Mouse (Mus musculus): ENCODE results near the gene Stk10. TPM values are rescaled to one million over a fixed set of nuclear protein-coding genes. Genes with fewer than 3 reads are reported as not detected.
"Not testable (repeated sequence)": the region's sequence is repeated elsewhere in the genome, so short reads cannot be mapped to it uniquely, and the experiment has no call there.

Gene Stk10
- total RNA-seq, 2 experiments from 2014 or later, result 11.8 to 12.7 TPM

DNA sequence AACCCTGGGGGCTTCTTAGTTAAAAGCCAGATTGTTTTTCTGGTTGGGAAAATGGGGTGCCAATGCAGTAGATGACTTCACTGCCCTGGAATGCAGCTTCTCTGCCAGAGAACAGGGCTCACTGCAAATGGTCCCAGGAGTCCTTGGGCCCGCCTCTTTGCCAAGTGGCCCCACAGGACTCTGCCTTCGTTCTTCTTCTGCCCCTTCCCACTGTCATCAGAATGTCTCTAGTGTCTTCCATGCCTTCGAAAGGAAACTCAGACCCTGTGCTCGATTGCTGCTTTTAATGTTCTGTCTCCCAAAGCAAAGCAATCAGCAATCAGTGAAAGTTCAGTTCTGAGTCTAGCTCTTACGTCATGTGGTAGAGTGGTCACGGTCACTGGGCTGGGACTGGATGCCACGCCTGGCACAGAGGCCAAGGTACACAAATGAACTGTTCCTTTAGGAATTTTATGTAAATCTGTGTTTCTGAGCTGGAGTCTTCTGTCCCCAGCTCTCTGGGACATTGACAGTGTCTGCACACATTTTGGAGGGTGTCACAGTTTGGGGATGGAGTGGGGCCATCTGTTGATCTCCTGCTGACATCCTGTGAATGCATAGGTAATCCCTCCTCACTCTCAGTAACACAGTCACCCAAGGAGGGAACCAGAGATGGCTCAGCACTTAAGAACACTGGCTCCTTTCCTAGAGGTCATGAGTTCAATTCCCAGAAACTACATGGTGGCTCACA is 72.2 kb downstream of the Stk10 start:
- DNase-seq, result peak; percentile 81

DNA sequence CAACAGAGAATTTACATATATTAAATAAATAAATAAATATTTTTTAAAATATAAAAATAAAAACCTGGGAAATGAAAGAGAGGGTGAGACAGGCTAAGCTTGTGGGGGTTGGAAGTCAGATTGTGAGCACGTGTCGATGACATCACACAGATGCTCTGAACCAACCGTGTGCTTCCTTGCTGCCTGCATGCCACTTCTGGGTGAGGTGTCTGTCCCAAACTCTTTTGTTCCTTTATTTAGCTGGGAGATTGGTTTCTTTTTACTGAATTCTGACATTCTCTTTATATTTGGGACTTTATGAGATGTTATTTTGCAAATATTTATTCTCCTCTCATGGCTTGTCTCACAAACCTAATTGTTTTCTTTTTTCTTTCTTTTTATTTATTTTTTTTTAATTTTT is 72.8 kb downstream of the Stk10 start:
- DNase-seq, result no peak

DNA sequence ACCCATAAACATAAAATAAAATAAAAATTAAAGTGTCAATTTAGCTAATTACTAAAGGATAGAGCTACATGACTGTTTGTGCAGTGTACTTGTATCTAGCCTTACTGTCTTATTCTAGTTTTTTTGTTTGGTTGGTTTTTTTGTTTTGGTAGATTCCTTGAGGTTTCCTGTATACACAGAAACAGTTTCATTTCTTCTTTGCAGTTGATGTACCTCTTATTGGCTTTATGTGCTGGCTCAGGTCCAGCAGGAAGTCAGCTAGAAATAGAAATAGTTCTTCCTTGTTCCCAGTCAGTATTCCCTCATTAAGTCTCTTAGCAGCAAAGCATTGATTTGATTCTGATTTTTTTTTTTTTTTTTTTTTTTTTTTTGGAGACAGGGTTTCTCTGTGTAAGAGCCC is 74.2 kb downstream of the Stk10 start:
- DNase-seq, result no peak

DNA sequence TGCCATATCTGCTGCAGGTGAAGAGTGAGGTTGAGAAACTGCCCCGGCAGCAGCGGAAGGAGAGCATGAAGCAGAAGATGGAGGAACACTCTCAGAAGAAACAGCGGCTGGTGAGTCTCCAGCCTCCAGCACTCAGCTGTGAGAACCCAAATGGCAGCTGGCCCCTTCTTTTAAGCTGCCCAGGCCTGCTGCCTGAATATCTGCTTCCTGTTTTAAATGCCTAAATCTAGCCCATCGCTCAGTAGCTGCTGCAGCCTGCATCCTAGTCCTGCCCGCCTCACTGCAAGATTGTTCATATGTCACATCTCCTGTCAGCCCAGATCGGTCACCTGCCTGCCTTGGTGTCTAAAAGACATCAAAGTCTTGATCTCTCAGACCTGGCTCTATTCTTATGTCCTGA is 77.5 kb downstream of the Stk10 start:
- no peak for DNase-seq

DNA sequence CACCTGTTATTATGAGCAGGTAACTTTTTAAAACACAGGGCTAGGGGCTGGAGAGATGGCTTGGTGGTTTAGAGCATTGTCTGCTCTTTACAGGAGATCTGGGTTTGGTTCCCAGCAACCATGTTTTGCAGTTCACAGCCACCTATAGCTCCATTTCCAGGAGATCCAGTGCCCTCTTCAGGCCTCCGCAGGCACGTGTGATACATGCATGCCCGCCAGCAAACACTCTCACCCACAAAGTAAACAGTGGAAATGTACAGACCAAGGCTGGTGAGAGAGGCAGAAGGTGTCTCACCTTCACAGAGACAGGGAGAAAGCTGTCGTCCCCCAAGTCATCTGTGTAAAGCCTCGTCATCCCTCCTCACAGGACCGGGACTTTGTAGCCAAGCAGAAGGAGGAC is 79.2 kb downstream of the Stk10 start:
- no peak for DNase-seq

DNA sequence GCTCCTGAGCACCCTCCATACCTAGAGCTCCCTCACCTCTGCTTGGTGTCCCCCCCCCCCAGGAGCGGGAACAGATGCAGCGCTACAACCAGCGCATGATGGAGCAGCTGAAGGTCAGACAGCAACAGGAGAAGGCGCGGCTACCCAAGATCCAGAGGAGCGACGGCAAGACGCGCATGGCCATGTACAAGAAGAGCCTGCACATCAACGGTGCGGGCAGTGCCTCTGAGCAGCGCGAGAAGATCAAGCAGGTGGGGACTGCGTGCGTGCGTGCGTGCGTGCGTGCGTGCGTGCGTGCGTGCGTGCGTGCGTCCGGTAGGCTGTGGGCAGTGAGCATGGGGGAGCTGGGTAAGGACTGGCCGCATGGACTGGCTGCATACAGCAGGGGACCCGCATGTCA is 81.4 kb downstream of the Stk10 start:
- no peak for DNase-seq

DNA sequence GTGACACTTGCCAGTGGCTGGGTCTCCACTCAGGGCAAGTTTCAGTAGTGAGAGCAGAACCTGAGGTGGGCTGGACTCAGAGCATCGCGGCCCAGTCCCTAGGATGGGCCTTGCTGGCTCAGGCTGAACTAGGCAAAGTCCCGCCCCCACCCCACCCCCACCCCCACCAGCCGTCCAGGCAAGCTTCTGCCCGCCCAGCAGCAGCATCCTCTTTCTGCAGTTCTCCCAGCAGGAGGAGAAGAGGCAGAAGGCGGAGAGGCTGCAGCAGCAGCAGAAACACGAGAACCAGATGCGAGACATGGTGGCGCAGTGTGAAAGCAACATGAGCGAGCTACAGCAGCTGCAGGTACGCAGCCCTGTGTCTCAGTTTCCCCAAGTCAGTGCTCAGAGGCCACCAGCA is 82.5 kb downstream of the Stk10 start:
- no peak for DNase-seq

DNA sequence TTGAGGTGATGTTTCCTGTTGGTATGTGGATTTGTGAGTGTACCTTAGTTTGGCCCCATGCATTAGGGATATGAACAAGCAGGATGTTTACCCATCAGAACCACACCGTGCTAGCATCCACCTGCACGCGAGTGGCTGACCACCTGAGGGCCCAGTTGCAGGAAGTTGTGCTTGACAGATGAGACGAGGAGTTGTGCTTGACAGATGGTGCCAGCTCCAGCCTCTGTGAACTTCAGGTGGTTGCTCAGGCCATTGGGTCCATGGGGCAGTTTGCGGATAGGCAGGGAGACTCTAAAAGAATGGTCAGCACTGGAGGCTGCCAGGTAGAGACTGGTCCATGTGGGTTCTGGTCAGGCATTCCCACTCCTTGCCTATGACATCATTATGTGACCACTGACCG is 83.0 kb downstream of the Stk10 start:
- DNase-seq, result no peak

DNA sequence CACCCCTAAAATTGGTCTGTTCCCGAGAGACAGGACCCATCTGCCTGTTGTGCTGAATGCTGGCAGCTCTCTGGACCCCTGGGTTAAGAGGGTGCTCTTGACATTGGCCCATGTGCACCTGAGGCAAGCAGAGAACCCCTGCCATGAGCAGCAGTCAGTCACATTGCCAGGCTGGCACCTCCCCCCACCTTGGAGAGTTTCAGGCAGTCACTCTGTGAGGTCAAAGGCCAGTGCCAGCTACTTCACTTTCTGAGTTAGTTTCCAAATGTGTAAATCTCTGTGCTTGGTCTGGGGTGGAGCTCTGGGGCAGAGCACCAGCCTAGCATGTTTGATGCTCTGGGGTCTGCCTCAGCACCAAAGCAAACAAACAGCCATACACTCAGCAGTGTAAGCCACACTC is 84.9 kb downstream of the Stk10 start:
- DNase-seq, result no peak

DNA sequence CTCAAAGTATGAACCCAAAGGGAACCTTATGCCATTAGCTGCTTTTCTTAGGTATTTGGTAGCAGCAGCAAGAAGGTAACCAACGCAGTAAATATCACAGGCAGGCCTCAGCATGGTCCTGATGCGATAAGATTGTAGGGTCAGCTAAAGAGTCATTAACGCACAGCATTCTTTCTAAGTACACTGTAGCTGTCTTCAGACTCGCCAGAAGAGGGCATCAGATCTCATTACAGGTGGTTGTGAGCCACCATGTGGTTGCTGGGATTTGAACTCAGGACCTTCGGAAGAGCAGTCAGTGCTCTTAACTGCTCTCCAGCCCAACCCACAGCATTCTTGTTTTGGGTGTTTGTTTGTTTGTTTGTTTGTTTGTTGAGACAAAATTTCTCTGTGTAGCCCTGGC is 85.5 kb downstream of the Stk10 start:
- DNase-seq, result not testable (repeated sequence)

DNA sequence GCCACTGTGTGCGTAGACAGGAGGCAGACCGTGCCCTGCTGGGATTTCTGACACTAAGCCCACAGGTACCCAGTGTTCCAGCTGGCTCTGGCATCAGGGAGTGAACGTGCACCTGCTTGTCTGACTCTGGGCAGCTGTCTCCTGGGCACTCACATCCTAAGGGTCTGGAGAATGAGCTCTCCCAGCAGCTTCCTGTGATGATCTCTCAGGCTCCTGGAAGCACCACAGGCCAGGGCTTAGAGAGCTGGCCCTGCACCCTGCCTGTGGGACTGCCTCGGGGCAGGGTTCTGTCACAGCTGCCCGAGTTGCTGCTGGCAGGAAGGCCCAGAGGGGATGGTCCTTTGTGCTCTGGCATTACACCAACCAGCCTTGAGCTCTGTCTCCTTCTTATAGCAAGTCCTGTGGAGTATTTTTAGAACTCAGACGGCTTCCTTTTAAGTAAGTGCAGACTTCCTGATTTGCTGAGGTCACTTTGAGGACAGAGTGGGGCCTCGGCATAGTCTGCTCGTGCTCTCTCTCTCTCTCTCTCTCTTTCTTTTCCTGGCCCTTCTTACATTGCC is 86.2 kb downstream of the Stk10 start:
- DNase-seq, result peak; percentile 75

DNA sequence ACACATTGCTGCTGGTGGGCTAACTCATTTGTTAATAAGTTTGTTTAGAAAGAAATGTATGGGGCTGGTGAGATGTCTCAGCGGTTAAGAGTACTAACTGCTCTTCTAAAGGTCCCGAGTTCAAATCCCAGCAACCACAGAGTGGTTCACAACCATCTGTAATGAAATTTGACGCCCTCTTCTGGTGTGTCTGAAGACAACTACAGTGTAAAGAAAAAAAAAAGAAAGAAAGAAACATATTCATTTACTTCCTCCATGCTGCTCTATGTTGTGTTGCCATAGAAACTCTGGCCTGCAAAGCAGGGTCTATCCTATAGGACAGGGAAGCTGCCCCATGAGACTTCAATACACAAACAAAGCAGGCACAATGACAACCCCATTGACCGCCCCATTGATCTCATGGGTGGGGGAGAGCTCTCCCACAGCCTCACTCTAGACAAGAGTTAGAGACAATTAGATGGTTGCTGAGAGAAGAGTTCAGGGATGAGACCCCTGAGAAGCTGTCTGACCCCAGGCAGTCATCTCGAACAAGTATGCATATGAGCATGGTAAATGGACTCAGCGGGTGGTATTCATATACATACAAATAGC is 86.9 kb downstream of the Stk10 start:
- DNase-seq, result no peak

DNA sequence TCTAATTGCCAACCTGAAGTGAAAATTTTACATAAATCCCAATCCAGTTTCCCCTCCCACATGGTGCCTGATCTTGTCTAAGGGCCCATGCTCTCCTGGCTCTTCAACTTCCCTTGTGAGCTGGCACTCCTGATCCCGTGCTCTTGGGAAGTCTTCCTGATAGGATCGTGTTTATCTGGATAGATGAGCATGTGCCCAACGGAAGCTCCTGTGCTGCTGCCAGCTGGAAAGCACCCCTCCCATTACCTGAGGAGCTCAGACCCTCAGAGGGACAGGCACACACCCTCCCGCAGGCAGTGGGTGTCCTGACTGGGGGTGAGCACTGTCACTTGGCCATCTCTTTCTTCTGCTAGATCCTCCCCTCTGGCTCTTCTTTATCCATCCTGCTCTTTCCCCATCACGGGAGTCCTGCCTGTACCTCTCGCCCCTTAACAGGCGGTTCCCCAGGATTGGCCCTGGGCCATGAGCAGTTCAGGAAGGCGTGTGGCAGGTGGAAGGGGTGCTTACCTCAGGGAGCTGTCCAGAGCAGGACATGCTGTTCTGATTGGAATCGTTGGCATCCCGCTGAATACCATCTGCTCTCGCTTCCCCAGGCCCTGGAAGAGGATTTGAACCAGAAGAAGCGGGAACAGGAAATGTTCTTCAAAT is 88.8 kb downstream of the Stk10 start:
- no peak for DNase-seq

DNA sequence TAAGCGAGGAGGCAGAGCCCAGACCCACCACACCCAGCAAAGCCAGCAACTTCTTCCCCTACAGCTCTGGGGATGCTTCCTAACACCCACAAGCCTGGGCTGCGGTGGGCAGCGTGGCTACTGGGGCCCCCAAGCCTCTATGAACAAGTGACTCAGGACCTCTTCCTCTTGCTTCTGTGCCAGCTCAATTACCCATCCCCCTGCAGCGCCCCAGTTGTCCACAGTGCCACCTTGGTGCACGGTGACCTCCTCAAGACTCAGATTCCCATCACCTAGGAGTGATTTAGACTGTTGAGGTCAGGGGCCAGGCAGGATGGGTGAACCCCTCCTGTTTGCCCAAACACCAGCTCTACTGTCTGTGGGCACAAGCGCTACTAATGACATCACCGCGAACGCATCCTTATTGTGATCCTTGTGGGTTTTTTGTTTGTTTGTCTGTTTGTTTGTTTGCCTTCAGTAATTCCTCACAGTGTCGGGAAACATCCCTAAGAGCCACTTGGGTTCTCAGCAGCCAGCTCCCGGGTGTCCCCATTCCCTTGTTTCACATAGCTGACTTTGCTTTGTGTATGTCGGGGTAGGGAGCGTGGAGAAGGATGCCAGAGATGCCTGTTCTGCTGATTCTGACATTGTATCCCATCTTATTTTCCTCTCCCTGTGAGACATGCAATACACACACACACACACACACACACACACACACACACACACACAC is 89.5 kb downstream of the Stk10 start:
- DNase-seq, result no peak

DNA sequence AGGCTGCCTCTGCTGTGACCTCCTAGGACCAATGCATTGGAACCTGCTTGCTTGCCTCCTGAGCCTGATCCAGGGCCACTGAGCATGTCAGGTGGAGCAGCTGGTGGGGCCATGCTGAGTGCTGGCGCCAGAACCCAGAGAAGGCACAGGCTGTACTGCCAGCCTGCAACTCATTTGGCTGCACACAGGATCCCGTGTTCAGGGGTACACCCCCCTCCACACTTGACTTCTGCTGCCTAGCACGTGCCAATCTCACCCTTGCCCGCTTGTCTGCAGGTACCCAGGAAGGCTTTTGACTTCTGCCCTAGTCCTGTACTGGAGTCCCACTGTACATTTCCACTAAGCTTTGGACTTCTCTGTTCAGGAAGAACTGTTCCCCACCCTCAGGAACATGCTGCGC is 90.1 kb downstream of the Stk10 start:
- no peak for DNase-seq

DNA sequence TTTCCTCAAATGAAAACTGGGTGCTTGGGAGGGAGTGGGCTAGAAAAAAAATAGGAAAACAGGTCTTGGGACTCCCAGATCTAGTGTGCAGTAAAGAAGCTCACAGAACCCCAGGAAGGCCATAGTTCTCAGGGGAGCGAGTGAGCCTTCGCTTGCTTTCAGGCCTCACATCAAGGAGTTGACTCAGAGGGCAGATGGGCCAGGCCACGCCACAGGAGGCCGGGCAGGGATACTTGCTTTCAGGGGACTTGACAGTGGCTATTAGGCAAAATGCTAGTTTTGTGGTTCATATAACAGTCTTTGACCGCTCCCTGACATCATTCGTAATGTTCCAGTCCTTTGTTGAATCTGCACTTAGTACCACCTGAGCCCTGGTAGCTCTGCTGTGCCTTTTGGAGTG is 90.8 kb downstream of the Stk10 start:
- DNase-seq, result no peak

DNA sequence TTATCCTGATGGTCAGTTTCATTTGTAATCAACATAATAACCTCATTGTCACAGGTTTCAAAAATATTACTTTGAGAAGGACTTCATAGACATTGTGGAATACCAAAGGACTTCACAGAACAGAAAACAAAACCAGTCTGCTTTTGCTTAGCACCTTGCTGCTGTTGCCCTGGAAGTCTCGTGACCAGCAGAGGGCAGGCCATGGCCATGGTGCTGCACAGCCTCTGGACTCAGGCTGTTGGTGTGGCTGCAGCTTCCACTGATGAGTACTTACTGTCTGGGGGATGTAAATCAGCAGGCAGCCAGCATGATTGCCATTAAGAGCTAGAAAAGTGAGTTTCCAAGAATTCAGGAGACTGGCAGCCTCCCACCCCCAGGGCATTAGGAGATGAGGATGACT is 92.6 kb downstream of the Stk10 start:
- DNase-seq, result peak; percentile 83

DNA sequence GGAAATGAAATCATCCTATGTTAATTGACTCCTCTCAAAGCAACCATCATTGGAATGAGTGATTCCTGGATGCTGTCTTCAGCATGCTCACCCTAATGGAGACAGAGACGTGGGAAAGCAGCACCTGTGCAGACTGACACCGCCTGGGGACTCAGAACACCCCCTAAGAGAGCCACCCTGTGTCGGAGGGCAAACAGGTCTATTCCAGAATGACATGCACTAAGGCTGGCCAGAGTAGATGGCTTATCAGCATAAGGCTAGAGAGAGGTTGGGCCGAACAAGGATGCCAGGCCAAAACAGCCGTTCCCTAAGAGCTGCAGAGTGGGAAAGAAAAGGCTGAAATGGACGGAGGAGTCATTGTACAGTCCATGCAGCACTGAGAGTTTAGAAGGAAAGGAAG is 93.0 kb downstream of the Stk10 start:
- DNase-seq, result no peak

DNA sequence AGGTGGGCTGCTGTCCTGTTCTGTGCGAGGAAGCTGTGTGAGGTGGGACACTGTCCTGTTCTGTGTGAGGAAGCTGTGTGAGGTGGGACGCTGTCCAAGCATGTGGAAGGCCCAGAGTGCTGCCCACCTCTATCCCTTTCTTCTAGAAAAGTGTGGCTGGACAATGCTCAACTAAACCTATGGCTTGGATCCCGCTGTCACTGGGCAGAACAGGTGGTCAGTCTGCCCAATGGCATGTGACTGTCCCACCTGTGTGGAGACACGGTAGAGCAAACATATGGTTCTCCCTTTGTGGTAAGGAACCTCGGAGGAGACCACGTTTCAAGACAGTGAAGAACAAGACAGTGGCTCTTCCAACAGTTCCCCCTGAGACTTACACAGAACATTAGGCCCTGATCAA is 94.8 kb downstream of the Stk10 start:
- no peak for DNase-seq

DNA sequence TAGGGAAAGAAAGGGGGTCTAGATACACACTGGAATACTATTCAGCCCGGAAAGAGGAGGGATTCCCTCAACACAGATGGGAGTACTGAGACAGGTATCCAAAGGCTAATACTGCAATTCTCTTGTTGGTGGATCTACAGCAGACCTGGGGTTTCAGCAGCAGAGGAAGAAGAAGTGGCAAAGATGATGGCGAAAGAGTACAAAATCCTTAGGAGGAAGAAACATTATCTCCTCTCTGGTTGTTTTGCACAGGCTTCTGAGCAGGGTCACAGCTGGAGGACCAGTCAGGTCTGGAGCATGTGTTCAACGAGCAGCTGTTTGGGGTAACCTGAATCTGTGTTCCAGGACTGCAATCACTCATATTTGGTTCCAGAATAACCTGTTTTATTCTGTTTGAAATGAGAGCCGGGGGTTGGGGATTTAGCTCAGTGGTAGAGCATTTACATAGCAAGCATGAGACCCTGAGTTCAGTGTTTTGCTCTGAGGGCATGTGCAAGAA is 96.7 kb downstream of the Stk10 start:
- no peak for DNase-seq

DNA sequence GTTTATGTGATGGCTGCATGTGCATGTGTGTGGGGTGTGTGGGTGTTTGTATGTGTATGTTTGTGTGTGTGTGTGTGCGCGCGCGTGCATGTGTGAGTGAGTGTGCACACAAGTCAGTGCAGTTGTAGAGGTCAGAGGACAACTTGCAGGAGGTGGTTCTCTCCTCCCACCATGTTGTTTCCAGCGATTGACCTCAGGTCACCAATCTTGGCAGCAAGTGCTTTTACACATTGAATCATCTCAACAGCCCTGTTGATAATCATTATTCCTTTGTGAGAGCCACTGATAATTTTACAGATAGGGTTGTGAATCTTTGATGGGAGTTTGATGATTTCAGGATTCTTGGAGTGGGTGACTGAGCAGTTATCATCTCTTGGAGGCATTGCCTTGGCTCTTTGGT is 99.6 kb downstream of the Stk10 start:
- no peak for DNase-seq

DNA sequence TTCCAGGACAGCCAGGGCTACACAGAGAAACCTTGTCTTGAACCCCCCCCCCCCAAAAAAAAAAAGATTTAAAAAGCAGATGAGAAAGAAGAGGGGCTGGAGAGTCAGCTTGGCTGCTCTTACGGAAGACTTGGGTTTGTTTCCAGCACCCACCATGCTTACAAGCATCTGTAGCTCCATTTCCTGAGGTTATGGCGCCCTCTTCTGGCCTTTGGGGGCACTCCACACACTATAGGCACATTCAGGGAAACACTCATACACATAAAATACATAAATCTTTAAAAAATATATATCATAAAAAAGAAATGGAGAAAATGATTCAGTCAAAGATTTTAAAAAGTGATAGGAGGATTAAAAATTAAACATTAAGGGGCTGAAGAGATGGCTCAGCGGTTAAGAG is 100.4 kb downstream of the Stk10 start:
- DNase-seq, result no peak

DNA sequence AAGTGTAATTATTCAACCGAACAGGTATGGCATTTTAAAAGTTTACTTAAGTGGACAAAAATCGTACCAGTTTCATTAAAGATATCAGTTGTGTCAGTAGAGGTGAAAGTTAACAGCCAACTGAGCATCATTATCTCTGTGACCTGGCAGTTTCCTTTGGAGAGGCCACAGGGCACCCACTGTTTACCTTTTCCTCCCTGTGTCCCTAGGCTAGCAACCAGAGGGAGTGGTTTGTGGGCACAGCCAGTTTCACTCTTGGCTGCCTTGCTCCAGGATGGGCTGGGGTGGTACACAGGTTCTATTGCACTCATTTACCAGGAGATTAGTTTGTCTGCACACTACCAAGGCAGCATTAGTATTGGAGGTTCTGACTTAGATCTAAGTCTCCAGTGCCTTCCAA is 101.0 kb downstream of the Stk10 start:
- DNase-seq, result no peak
